Mouse (Mus musculus) ZHBTc4 (cell line): Measurements from ENCODE around the gene Ccdc73.

Experiments used
- DNase-seq: peaks from one replicate; pipeline ENCODE4 v3.0.0-alpha.2; 2011; ENCODE audit warnings: low read depth, low spot score

The Ccdc73 gene

GRCm38 (mm10) chr2:105026950-105027695, 159.5 kb downstream of the Ccdc73 start:
- DNase-seq = peak; percentile 23

GRCm38 (mm10) chr2:105028806-105029205, 161.2 kb downstream of the Ccdc73 start:
- no peak for DNase-seq

GRCm38 (mm10) chr2:105030505-105030904, 162.9 kb downstream of the Ccdc73 start:
- no peak for DNase-seq

GRCm38 (mm10) chr2:105034084-105034483, 166.5 kb downstream of the Ccdc73 start:
- no peak for DNase-seq

GRCm38 (mm10) chr2:105035985-105036384, 168.4 kb downstream of the Ccdc73 start:
- no peak for DNase-seq

GRCm38 (mm10) chr2:105036401-105037070, 168.9 kb downstream of the Ccdc73 start:
- no peak for DNase-seq

- DNase-seq = peak; percentile 64
Observed at GRCm38 (mm10) chr2:105037956-105038569, 170.5 kb downstream of the Ccdc73 start.

- DNase-seq = no peak
Observed at GRCm38 (mm10) chr2:105038879-105039278, 171.3 kb downstream of the Ccdc73 start.

GRCm38 (mm10) chr2:105040859-105041258, 173.3 kb downstream of the Ccdc73 start:
- DNase-seq = no peak

- no peak for DNase-seq
Observed at GRCm38 (mm10) chr2:105043152-105043551, 175.5 kb downstream of the Ccdc73 start.

GRCm38 (mm10) chr2:105048301-105048700, 180.7 kb downstream of the Ccdc73 start:
- DNase-seq = peak; percentile 88

GRCm38 (mm10) chr2:105055529-105055928, 187.9 kb downstream of the Ccdc73 start:
- DNase-seq = no peak

- no peak for DNase-seq
Observed at GRCm38 (mm10) chr2:105058577-105059116, 191.0 kb downstream of the Ccdc73 start.

- no peak for DNase-seq
Observed at GRCm38 (mm10) chr2:105062741-105063372, 195.3 kb downstream of the Ccdc73 start.
